Mouse (Mus musculus) lung, postnatal 0 days (tissue): ENCODE results near the gene Prkcd. TPM values are rescaled to one million over a fixed set of nuclear protein-coding genes. Genes with fewer than 3 reads are reported as not detected.

Experiments
- ATAC-seq: fragments of 200-750 bp; cut with Nextera tagmentation; 2 replicates; pipeline ENCODE4 v1.8.0; 2017; ENCODE audit warnings: moderate library complexity
- DNase-seq: peaks from one replicate; pipeline ENCODE4 v3.0.0-alpha.2; 2016; ENCODE audit warnings: low spot score
- H3K27ac ChIP-seq: fragments of 300-500 bp; sonication (generic); 2 replicates; pipeline ENCODE4 v1.5.1; 2014; ENCODE audit warnings: antibody characterized with exemption, mild to moderate bottlenecking, low read length, mixed read lengths
- H3K27me3 ChIP-seq: fragments of 300-500 bp; sonication (generic); replicated peaks from 2 replicates; pipeline ENCODE4 v1.6.1; 2014; ENCODE audit warnings: low read length, mixed read lengths; ENCODE audit not compliant: insufficient read depth
- H3K36me3 ChIP-seq: fragments of 300-500 bp; sonication (generic); 2 replicates; pipeline ENCODE4 v1.6.1; 2014; ENCODE audit warnings: low read length, mixed read lengths; ENCODE audit not compliant: insufficient read depth
- H3K4me1 ChIP-seq: fragments of 300-500 bp; sonication (generic); 2 replicates; pipeline ENCODE4 v1.6.1; 2014; ENCODE audit warnings: antibody characterized with exemption, low read depth, low read length, mixed read lengths; ENCODE audit not compliant: insufficient read depth
- H3K4me2 ChIP-seq: fragments of 300-500 bp; sonication (generic); replicated peaks from 2 replicates; pipeline ENCODE4 v1.6.1; 2014; ENCODE audit warnings: low read depth, mild to moderate bottlenecking, low read length, moderate library complexity, mixed read lengths
- H3K4me3 ChIP-seq: fragments of 300-500 bp; sonication (generic); 2 replicates; pipeline ENCODE4 v1.5.1; 2014; ENCODE audit warnings: low read depth, low read length
- H3K9ac ChIP-seq: fragments of 300-500 bp; sonication (generic); replicated peaks from 2 replicates; pipeline ENCODE4 v1.6.1; 2014; ENCODE audit warnings: low read depth, mild to moderate bottlenecking
- H3K9me3 ChIP-seq: fragments of 300-500 bp; sonication (generic); 2 replicates; pipeline ENCODE4 v1.6.1; 2016; ENCODE audit warnings: low read length, mixed read lengths
- CTCF ChIP-seq: IDR thresholded peaks from 2 replicates; pipeline ENCODE4 v1.5.1; 2016; ENCODE audit warnings: antibody characterized with exemption, mild to moderate bottlenecking
- EP300 ChIP-seq: IDR thresholded peaks from 2 replicates; pipeline ENCODE4 v1.6.1; 2016; ENCODE audit warnings: antibody characterized with exemption, mild to moderate bottlenecking, control low read depth
- WGBS: fragments of 180-500 bp; shearing (Covaris S2); extraction: QIAGEN DNeasy Blood & Tissue Kit; methylation state at CpG from one replicate; pipeline ENCODE4 v1.1.7; 2014; 5-methylcytosine and 5-hydroxymethylcytosine counted together
- polyA plus RNA-seq: library from polyadenylated mRNA; unstranded; fragments of >200 nt; fragmentation: Nextera tagmentation; extraction: Ambion mirVana; gene quantifications from 2 replicates; pipeline ENCODE4 v1.2.1, GENCODE M21; 2015

Prkcd gene
- polyA plus RNA-seq, 1 experiment from 2014 or later = 59.4 TPM

DNA sequence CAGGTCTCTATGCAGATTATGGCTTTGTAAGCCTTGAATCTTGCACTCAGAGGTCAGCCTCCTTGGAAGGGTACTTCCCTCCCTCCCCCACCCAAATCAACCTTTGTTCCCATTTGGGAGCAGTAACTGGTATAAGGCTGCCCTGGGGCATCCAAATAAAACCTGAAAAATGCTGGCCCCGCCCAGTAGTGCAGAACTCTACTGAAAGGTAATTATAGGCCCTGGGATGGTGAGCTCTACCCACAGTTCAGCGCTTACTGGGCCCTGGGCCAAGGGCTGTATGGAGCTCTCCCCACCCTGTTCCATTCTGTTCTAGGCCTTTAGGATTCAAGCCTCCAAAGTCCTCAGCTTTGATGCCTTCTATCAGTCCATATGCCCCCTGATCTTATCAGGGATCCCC is 11.1 kb upstream of the Prkcd start:
- H3K4me1 ChIP-seq = peaks cover 4% of the 10 kb centered on the region; the same call in 1 of the 2 replicates
- H3K27me3 ChIP-seq = no peaks in the 10 kb centered on the region
- no peaks in the 10 kb centered on the region for H3K36me3 ChIP-seq
- ATAC-seq (no peak), DNase-seq (no peak)
- no peak overlapping the region for H3K4me2 ChIP-seq
- H3K9me3 ChIP-seq = no peaks in the 10 kb centered on the region
- TF ChIP-seq CTCF (no peak), EP300 (no peak)
- no peak overlapping the region for H3K27ac ChIP-seq
- WGBS = 75% methylated on average over 2 of the region's 2 CpGs
- no peak overlapping the region for H3K9ac ChIP-seq
- no peak overlapping the region for H3K4me3 ChIP-seq

DNA sequence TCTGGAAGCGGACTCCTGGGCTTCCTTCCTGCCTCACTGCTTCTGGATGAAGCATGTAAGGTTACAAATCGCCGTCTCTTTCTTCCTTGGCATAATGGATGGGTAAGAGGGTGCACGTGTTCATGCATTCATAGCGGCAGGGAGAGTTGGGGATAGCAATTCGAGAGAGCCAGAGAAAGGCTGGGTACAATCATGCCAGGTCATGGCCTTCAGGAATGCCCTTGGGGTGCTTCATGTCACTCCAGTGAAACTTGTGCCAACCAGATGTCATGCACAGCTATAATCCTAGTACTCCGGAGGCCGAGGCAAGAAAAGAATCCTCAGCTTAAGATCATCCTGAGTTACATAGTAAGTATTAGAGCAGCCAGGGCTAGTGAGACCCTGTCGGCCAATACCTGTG is 10.5 kb upstream of the Prkcd start:
- Histone ChIP-seq H3K4me1 (peaks cover 10% of the 10 kb centered on the region), H3K4me3 (no peak overlapping the region), H3K27ac (no peak overlapping the region), H3K9ac (no peak overlapping the region), H3K27me3 (no peaks in the 10 kb centered on the region), H3K4me2 (no peak overlapping the region), H3K36me3 (no peaks in the 10 kb centered on the region), H3K9me3 (no peaks in the 10 kb centered on the region)
- TF ChIP-seq CTCF = no peak
- TF ChIP-seq EP300 = no peak
- WGBS = 78% methylated on average over 9 of the region's 9 CpGs
- DNase-seq (no peak), ATAC-seq (no peak)

DNA sequence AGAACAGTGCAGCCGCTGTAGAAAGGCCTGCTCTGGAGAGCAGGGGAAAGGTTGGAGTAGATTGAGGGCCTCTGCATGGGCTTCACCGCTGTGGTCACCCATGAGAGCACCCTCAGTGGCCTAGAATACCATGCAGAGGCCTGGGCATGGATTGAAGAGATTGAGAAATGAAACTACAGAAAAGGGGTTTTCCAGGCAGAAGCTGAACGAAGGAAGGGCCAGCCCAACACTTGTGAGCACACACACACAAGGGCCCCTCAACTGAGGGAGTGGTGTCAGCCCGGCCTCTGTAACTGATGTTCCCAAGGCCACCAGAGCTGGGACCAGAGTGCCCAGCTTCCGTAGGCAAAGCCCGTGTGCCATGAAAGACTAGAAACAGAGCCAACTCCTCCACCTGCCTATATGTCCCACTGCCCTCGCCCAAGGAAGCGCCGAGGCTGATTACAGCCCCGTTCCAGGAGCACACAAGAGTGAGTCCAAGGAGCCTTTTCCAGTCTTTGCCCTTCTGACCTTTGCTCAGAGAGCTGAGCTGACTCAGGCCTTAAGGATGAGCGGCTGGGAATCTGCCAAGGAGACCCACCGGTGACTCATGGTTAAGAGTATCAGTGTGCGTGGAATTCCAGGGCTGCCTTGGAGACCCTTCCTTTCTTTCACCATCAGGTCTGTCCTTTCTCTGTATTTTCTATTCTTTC is 9.4 kb upstream of the Prkcd start:
- peak overlapping the region; percentile 51; the same call in 1 of the 2 replicates for H3K27ac ChIP-seq

DNA sequence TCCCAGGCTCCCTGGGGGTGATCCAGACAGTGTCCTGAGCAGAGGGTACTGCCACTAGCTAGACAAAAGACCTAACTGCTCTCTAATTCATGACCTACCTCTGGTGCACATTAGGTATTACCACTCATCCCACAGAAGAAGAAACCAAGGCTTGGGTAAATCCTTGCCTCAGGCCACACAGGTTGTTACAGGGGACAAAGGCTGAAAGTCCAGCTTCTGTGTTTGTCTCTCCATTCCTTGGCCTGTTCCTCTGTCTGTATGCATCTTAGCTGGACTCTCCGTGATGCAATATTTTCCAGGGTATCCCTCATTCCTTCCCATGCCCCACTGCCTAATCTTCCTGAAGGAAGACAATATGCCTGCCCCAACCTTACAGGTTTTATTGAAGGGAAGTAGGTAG is 8.4 kb upstream of the Prkcd start:
- peaks cover 12% of the 10 kb centered on the region for H3K4me1 ChIP-seq
- H3K9me3 ChIP-seq = no peaks in the 10 kb centered on the region
- H3K36me3 ChIP-seq = no peaks in the 10 kb centered on the region
- TF ChIP-seq CTCF = no peak
- no peak for TF ChIP-seq EP300
- DNase-seq (no peak), ATAC-seq (no peak)
- H3K27me3 ChIP-seq = no peaks in the 10 kb centered on the region
- H3K4me3 ChIP-seq = no peak overlapping the region
- no peak overlapping the region for H3K4me2 ChIP-seq
- 81% methylated on average over 1 of the region's 1 CpGs for WGBS
- H3K27ac ChIP-seq = no peak overlapping the region
- H3K9ac ChIP-seq = no peak overlapping the region

More for the DNA sequence above, 9.4 kb upstream of the Prkcd start:
- H3K9me3 ChIP-seq = no peaks in the 10 kb centered on the region
- no peak overlapping the region for H3K4me3 ChIP-seq
- DNase-seq (peak; percentile 56), ATAC-seq (peak; percentile 46)
- 62% methylated on average over 13 of the region's 13 CpGs for WGBS
- TF ChIP-seq CTCF = no peak
- no peak for TF ChIP-seq EP300
- no peak overlapping the region for H3K9ac ChIP-seq
- H3K36me3 ChIP-seq = no peaks in the 10 kb centered on the region
- H3K4me2 ChIP-seq = no peak overlapping the region
- H3K27me3 ChIP-seq = no peaks in the 10 kb centered on the region
- peaks cover 12% of the 10 kb centered on the region for H3K4me1 ChIP-seq

DNA sequence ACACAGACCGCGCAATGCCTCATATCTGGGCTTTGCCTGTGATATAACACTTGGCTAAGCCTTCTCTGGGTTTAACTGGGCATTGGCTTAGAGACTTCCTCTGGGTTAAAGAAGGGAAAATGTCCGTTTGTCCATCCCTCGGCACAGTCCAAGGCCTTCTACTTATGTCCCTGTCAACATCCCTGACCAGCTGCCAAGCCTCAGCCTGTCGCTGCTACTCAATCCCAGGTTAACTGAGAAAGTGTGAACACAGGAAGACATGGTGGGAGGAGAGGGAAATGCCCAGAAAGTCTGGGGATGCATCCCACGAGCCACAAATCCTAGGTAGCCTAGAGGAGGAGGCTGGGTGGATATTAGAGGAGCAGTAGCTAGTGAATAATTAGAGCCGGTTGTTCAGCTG is 7.7 kb upstream of the Prkcd start:
- no peak for TF ChIP-seq EP300
- TF ChIP-seq CTCF = no peak
- WGBS = 66% methylated on average over 7 of the region's 7 CpGs
- H3K4me3 ChIP-seq = no peak overlapping the region
- no peak overlapping the region for H3K27ac ChIP-seq
- ATAC-seq (no peak), DNase-seq (no peak)
- H3K4me2 ChIP-seq = no peak overlapping the region
- no peaks in the 10 kb centered on the region for H3K36me3 ChIP-seq
- no peaks in the 10 kb centered on the region for H3K9me3 ChIP-seq
- peaks cover 12% of the 10 kb centered on the region for H3K4me1 ChIP-seq
- no peak overlapping the region for H3K9ac ChIP-seq
- H3K27me3 ChIP-seq = no peaks in the 10 kb centered on the region

DNA sequence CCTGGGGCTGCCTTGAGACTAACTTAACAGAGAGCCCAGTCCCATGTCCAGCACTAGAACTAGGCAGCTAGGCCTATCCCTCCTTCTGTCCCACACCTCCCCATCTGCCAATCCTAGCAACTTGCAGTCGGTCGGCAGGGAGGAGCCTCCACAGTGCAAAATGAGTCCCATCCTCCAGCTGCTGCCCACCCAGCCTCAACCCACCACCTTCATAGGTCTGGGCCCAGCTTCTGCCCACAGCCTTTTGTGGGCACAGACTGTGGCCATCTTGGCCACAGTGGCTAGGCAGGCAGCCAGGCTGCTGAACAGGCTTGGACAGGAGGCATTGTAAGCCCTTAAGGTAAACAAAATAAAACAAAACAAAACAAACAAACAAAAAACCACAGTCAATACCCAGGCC is 5.8 kb upstream of the Prkcd start:
- H3K4me3 ChIP-seq = no peak overlapping the region
- TF ChIP-seq EP300 (no peak), CTCF (no peak)
- peak overlapping the region; percentile 91 for H3K27ac ChIP-seq
- ATAC-seq (no peak), DNase-seq (no peak)
- no peaks in the 10 kb centered on the region for H3K27me3 ChIP-seq
- H3K4me1 ChIP-seq = peaks cover 12% of the 10 kb centered on the region
- H3K36me3 ChIP-seq = no peaks in the 10 kb centered on the region
- H3K9me3 ChIP-seq = no peaks in the 10 kb centered on the region
- no peak overlapping the region for H3K4me2 ChIP-seq
- WGBS = 42% methylated on average over 2 of the region's 2 CpGs
- no peak overlapping the region for H3K9ac ChIP-seq
